Mouse (Mus musculus) liver, adult 2 months (tissue): ENCODE results near the gene Cfap299. TPM values are rescaled to one million over a fixed set of nuclear protein-coding genes. Genes with fewer than 3 reads are reported as not detected.

ENCODE experiments used
- DNase-seq: peaks from one replicate; pipeline ENCODE4 v3.0.0-alpha.2; 2011; ENCODE audit warnings: low read depth, low spot score; ENCODE audit errors: extremely low read depth
- H3K27ac ChIP-seq: fragments of 200-500 bp; replicated peaks from 2 replicates; pipeline ENCODE4 v1.5.1; 2012; ENCODE audit warnings: low read depth, mild to moderate bottlenecking, control low read depth, inconsistent platforms, low read length; ENCODE audit not compliant: insufficient read depth
- H3K27me3 ChIP-seq: fragments of 200-500 bp; 2 replicates; pipeline ENCODE4 v1.6.1; 2012; ENCODE audit warnings: mild to moderate bottlenecking, moderate library complexity, low read length, inconsistent platforms; ENCODE audit not compliant: control insufficient read depth, insufficient read depth
- H3K36me3 ChIP-seq: fragments of 200-500 bp; 2 replicates; pipeline ENCODE4 v1.6.1; 2012; ENCODE audit warnings: low read length, inconsistent platforms; ENCODE audit not compliant: control insufficient read depth, insufficient read depth
- H3K4me1 ChIP-seq: fragments of 200-500 bp; 2 replicates; pipeline ENCODE4 v1.6.1; 2011; ENCODE audit warnings: low read length; ENCODE audit not compliant: control insufficient read depth, insufficient read depth
- H3K4me3 ChIP-seq: fragments of 200-500 bp; 2 replicates; pipeline ENCODE4 v1.5.1; 2011; ENCODE audit warnings: low read depth, mild to moderate bottlenecking, control low read depth, low read length, moderate library complexity; ENCODE audit not compliant: insufficient read depth
- H3K79me2 ChIP-seq: fragments of 200-500 bp; 2 replicates; pipeline ENCODE4 v1.6.1; 2012; ENCODE audit warnings: inconsistent platforms, mild to moderate bottlenecking, low read length, moderate library complexity; ENCODE audit not compliant: control insufficient read depth, insufficient read depth
- H3K9ac ChIP-seq: fragments of 200-500 bp; 2 replicates; pipeline ENCODE4 v1.6.1; 2012; ENCODE audit warnings: low read depth, mild to moderate bottlenecking, control low read depth, inconsistent platforms, low read length
- CTCF ChIP-seq: fragments of 200-500 bp; IDR thresholded peaks from 2 replicates; pipeline ENCODE4 v1.5.1; 2011; ENCODE audit warnings: low read depth, low read length, control low read depth
- POLR2A ChIP-seq: fragments of 200-500 bp; IDR thresholded peaks from 2 replicates; pipeline ENCODE4 v1.6.1; 2011; ENCODE audit warnings: low read length, control low read depth; ENCODE audit not compliant: insufficient read depth; ENCODE audit errors: extremely low read depth
- WGBS: fragments of 180-500 bp; shearing (Covaris S2); methylation state at CpG from one replicate; pipeline ENCODE4 v1.1.7; 2018; 5-methylcytosine and 5-hydroxymethylcytosine counted together
- polyA plus RNA-seq: library from polyadenylated mRNA; depleted of rRNA; stranded (reverse); fragments of >200 nt; gene quantifications from 2 replicates; pipeline ENCODE4 v1.2.3, GENCODE M21; 2012
- total RNA-seq: library from RNA; depleted of rRNA; stranded (reverse); fragments of >200 nt; gene quantifications from 2 replicates; pipeline ENCODE4 v1.2.3, GENCODE M21; 2014

Cfap299 gene
- total and polyA plus RNA-seq, 2 experiments, result not detected

DNA sequence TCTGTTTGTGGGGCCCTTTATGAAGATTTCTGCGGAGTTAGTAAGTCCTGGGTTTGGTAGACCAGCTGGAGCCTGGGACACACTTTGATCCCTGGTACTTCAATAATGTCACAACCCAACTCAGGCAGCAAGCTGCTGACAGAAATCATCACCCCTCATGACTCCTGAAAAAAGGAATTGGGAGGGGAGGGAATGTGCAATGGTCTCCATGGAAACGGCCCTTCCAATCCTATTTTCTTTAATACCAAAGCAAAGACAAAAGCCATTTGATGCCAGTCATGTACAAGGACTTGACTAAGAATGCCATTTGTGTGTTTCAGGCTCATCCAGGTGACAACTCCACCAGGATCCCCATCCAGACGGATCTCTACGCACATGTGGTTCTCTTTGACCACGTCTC is 472.4 kb downstream of the Cfap299 start:
- TF ChIP-seq CTCF (no peak), POLR2A (no peak)
- no peak overlapping the region for H3K4me3 ChIP-seq
- H3K4me1 ChIP-seq, result no peaks in the 10 kb centered on the region
- no peaks in the 10 kb centered on the region for H3K27me3 ChIP-seq
- WGBS, result 80% methylated on average over 5 of the region's 5 CpGs
- no peak overlapping the region for H3K27ac ChIP-seq
- no peaks in the 10 kb centered on the region for H3K79me2 ChIP-seq
- no peak for DNase-seq
- H3K36me3 ChIP-seq, result no peaks in the 10 kb centered on the region
- H3K9ac ChIP-seq, result no peak overlapping the region

GRCm38 (mm10) chr5:98804761-98805160 is 475.7 kb downstream of the Cfap299 start:
- no peaks in the 10 kb centered on the region for H3K27me3 ChIP-seq
- H3K36me3 ChIP-seq, result no peaks in the 10 kb centered on the region
- H3K9ac ChIP-seq, result no peak overlapping the region
- no peak overlapping the region for H3K4me3 ChIP-seq
- H3K27ac ChIP-seq, result no peak overlapping the region
- no peaks in the 10 kb centered on the region for H3K79me2 ChIP-seq
- TF ChIP-seq CTCF, result no peak
- TF ChIP-seq POLR2A, result no peak
- 74% methylated on average over 6 of the region's 6 CpGs for WGBS
- H3K4me1 ChIP-seq, result no peaks in the 10 kb centered on the region
- no peak for DNase-seq

DNA sequence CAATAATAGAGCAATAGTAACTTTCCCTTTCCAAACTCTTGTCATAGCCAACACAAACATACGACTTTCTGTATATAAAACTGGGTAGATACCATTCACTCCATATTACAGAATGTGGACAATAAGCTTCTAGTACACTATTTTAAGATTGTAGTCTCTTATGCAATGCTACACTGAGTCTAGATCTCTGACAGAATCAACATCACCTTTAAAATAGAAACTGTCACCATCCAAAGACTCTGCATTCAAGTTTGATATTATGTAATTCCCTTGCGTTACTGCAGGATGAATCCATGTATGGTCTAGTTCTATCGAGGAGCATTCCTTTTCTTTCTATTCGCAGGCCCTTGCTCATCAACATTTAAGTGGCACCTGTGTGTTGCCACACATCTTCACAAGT is 477.4 kb downstream of the Cfap299 start:
- H3K27me3 ChIP-seq, result no peaks in the 10 kb centered on the region
- no peak for TF ChIP-seq CTCF
- no peak for TF ChIP-seq POLR2A
- 90% methylated on average over 4 of the region's 4 CpGs for WGBS

GRCm38 (mm10) chr5:98807022-98807421 is 477.9 kb downstream of the Cfap299 start:
- no peak overlapping the region for H3K4me3 ChIP-seq
- H3K27me3 ChIP-seq, result no peaks in the 10 kb centered on the region
- H3K79me2 ChIP-seq, result no peaks in the 10 kb centered on the region
- DNase-seq, result no peak
- H3K36me3 ChIP-seq, result no peaks in the 10 kb centered on the region
- H3K9ac ChIP-seq, result no peak overlapping the region
- H3K27ac ChIP-seq, result no peak overlapping the region
- TF ChIP-seq POLR2A (no peak), CTCF (no peak)
- H3K4me1 ChIP-seq, result no peaks in the 10 kb centered on the region
- WGBS, result 84% methylated on average over 7 of the region's 7 CpGs

More for the DNA sequence above, 477.4 kb downstream of the Cfap299 start:
- H3K79me2 ChIP-seq, result no peaks in the 10 kb centered on the region
- H3K4me1 ChIP-seq, result no peaks in the 10 kb centered on the region
- no peak overlapping the region for H3K27ac ChIP-seq
- no peaks in the 10 kb centered on the region for H3K36me3 ChIP-seq
- H3K9ac ChIP-seq, result no peak overlapping the region
- H3K4me3 ChIP-seq, result no peak overlapping the region
- DNase-seq, result no peak

DNA sequence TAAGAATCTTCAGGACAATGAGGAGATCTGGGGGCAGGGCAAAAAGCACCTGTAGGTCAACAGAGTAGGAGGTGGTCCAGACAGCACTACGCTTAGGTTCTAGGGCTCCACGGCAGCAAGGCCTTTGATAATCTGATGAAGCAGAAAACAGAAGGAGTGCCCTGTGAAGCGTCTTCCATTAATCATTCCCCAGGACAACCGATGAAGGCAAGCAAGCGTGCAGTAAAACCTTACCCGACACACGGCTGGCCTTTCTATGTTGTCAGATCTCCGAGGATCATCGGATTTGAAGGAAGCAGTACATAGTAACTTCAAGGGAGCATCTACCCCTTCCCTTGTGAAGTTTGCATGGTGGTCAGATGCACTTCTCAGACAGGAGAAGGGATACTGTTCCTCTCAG is 478.8 kb downstream of the Cfap299 start:
- H3K27me3 ChIP-seq, result no peaks in the 10 kb centered on the region
- H3K79me2 ChIP-seq, result no peaks in the 10 kb centered on the region
- no peak for TF ChIP-seq POLR2A
- TF ChIP-seq CTCF, result no peak
- H3K4me1 ChIP-seq, result no peaks in the 10 kb centered on the region
- H3K9ac ChIP-seq, result no peak overlapping the region
- 73% methylated on average over 9 of the region's 9 CpGs for WGBS
- H3K4me3 ChIP-seq, result no peak overlapping the region
- no peaks in the 10 kb centered on the region for H3K36me3 ChIP-seq
- no peak for DNase-seq
- H3K27ac ChIP-seq, result no peak overlapping the region

DNA sequence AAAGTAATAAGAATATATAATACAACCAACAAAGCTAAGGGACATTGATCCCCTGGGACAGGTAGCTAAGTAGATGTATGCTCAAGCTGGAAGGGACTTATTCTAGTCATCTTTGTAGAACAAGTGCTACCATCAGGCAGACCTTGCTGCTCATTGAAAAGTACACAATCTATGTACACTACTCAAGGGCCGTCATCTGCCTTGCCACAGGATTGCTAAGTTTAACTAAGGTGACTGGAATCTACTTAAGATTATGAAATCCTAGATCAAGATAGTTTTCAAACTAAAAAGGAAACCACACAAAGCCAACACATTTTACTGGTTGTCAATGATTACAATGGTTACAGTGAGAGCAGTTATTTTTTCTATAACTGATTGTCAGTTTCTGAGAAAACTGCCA is 483.3 kb downstream of the Cfap299 start:
- DNase-seq, result no peak

More for the DNA sequence above, 483.3 kb downstream of the Cfap299 start:
- TF ChIP-seq CTCF (no peak), POLR2A (no peak)
- no peaks in the 10 kb centered on the region for H3K36me3 ChIP-seq
- H3K27ac ChIP-seq, result no peak overlapping the region
- no peaks in the 10 kb centered on the region for H3K79me2 ChIP-seq
- no peaks in the 10 kb centered on the region for H3K4me1 ChIP-seq
- WGBS, result 73% methylated on average over 1 of the region's 1 CpGs
- H3K9ac ChIP-seq, result no peak overlapping the region
- no peaks in the 10 kb centered on the region for H3K27me3 ChIP-seq
- no peak overlapping the region for H3K4me3 ChIP-seq
